Mouse (Mus musculus): ENCODE data around the gene Rnf207. TPM values are rescaled to one million over a fixed set of nuclear protein-coding genes. Genes with fewer than 3 reads are reported as not detected.

Gene Rnf207
- total and polyA plus RNA-seq, 2 experiments from 2014 or later = 5.7 to 6.6 TPM

DNA sequence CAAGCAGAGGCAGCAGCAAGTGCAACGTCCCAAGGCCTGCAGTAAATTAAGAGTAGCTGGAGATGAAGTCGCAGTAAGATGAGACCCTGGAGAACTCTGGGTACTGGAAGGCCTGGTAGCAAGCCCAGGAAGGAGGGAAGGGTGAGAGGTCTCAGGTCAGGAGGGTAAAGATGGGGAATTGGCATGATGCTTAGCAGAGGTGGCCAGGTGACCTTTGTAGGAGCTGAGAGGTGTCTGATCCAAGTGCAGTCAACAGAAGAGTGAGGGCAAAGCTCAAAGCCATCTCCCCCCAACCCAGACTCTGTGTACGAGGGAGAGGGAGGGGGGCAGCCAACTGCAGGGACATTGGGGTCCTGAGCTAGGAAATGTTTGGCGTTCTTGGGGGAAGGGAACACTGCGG lies 2.7 kb upstream of the Rnf207 start:
- no peak for TF ChIP-seq CTCF (IDR thresholded peaks at IDR 0.05; ENCODE audit: low read depth)
- no peak overlapping the region for H3K4me2 ChIP-seq (ENCODE audit: low read depth, low read length)
- no peak overlapping the region for H3K27ac ChIP-seq
- no peak overlapping the region for H3K4me3 ChIP-seq (ENCODE audit: low read length)
- 64% methylated on average over 5 of the region's 5 CpGs for WGBS
- H3K36me3 ChIP-seq (ENCODE audit: insufficient read depth, low read length) = no peaks in the 10 kb centered on the region
- ATAC-seq = no peak
- no peaks in the 10 kb centered on the region for H3K9me3 ChIP-seq (ENCODE audit: low read length)
- peaks cover 1% of the 10 kb centered on the region; the same call in 1 of the 2 replicates for H3K27me3 ChIP-seq (ENCODE audit: insufficient read depth, low read length)
- H3K4me1 ChIP-seq (ENCODE audit: insufficient read depth, low read length) = peaks cover 2% of the 10 kb centered on the region; the same call in 1 of the 2 replicates
- no peak overlapping the region for H3K9ac ChIP-seq (replicated peaks; ENCODE audit: low read length)
- no peak for DNase-seq (ENCODE audit: low spot score)

GRCm38 (mm10) chr4:152317631-152318033 lies 1.2 kb downstream of the Rnf207 start:
- no peak overlapping the region for H3K4me3 ChIP-seq (ENCODE audit: low read length)
- no peak overlapping the region for H3K9ac ChIP-seq (replicated peaks; ENCODE audit: low read length)
- 61% methylated on average over 6 of the region's 6 CpGs for WGBS
- DNase-seq (ENCODE audit: low spot score) (no peak), ATAC-seq (no peak)
- no peaks in the 10 kb centered on the region for H3K36me3 ChIP-seq (ENCODE audit: insufficient read depth, low read length)
- no peak for TF ChIP-seq CTCF (IDR thresholded peaks at IDR 0.05; ENCODE audit: low read depth)
- peaks cover 27% of the 10 kb centered on the region for H3K27me3 ChIP-seq (ENCODE audit: insufficient read depth, low read length)
- no peak overlapping the region for H3K4me2 ChIP-seq (ENCODE audit: low read depth, low read length)
- H3K4me1 ChIP-seq (ENCODE audit: insufficient read depth, low read length) = peaks cover 12% of the 10 kb centered on the region; the same call in 1 of the 2 replicates
- no peaks in the 10 kb centered on the region for H3K9me3 ChIP-seq (ENCODE audit: low read length)
- no peak overlapping the region for H3K27ac ChIP-seq

GRCm38 (mm10) chr4:152315498-152316213 lies 3.1 kb downstream of the Rnf207 start:
- Histone ChIP-seq H3K27me3 (ENCODE audit: insufficient read depth, low read length) (peaks cover 34% of the 10 kb centered on the region), H3K36me3 (ENCODE audit: insufficient read depth, low read length) (no peaks in the 10 kb centered on the region), H3K27ac (no peak overlapping the region), H3K4me1 (ENCODE audit: insufficient read depth, low read length) (peaks cover 14% of the 10 kb centered on the region; the same call in 1 of the 2 replicates), H3K4me2 (ENCODE audit: low read depth, low read length) (peak overlapping the region; percentile 53), H3K9ac (replicated peaks; ENCODE audit: low read length) (peak overlapping the region; percentile 35; the same call in 1 of the 2 replicates), H3K9me3 (ENCODE audit: low read length) (no peaks in the 10 kb centered on the region), H3K4me3 (ENCODE audit: low read length) (peak overlapping the region; percentile 34)
- TF ChIP-seq CTCF (IDR thresholded peaks at IDR 0.05; ENCODE audit: low read depth) = no peak
- under 1% methylated on average over 43 of the region's 43 CpGs for WGBS
- DNase-seq (ENCODE audit: low spot score) = peak; percentile 53
- ATAC-seq = peak; percentile 21; the same call in 1 of the 2 replicates

DNA sequence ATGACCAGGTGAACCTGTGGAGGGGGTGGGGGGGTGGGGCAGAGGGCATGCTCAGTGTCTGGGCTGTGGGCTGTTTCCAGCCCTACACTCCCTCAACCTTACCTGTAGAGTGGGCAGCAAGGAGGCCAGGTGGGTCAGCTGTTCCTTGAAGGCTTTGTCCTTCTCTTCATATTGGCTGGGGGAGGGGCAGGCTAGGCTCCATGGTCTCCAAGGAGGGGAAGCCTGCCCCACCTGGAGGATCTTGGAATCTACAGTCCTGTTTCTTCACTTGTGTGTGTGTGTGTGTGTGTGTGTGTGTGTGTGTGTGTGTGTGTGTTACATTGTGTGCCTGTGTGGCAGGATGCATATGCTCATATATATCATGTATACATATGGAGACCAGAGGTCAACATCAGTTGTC lies 4.9 kb downstream of the Rnf207 start:
- DNase-seq (ENCODE audit: low spot score) = peak; percentile 77
- Histone ChIP-seq H3K4me3 (ENCODE audit: low read length) (peak overlapping the region; percentile 37; the same call in 1 of the 2 replicates), H3K4me1 (ENCODE audit: insufficient read depth, low read length) (peaks cover 14% of the 10 kb centered on the region; the same call in 1 of the 2 replicates), H3K27me3 (ENCODE audit: insufficient read depth, low read length) (peaks cover 34% of the 10 kb centered on the region), H3K4me2 (ENCODE audit: low read depth, low read length) (peak overlapping the region; percentile 63), H3K9ac (replicated peaks; ENCODE audit: low read length) (0 out of 2 replicates have a peak overlapping the region, but pooled peaks have one; percentile 22), H3K27ac (no peak overlapping the region), H3K36me3 (ENCODE audit: insufficient read depth, low read length) (no peaks in the 10 kb centered on the region), H3K9me3 (ENCODE audit: low read length) (no peaks in the 10 kb centered on the region)
- TF ChIP-seq CTCF (IDR thresholded peaks at IDR 0.05; ENCODE audit: low read depth) = peak; percentile 66
- ATAC-seq = peak; percentile 59

GRCm38 (mm10) chr4:152313211-152313632 lies 5.6 kb downstream of the Rnf207 start:
- WGBS = under 1% methylated on average over 29 of the region's 29 CpGs

GRCm38 (mm10) chr4:152312186-152312585 lies 6.6 kb downstream of the Rnf207 start:
- Histone ChIP-seq H3K36me3 (ENCODE audit: insufficient read depth, low read length) (no peaks in the 10 kb centered on the region), H3K4me2 (ENCODE audit: low read depth, low read length) (peak overlapping the region; percentile 63), H3K27me3 (ENCODE audit: insufficient read depth, low read length) (peaks cover 34% of the 10 kb centered on the region), H3K4me1 (ENCODE audit: insufficient read depth, low read length) (peaks cover 14% of the 10 kb centered on the region; the same call in 1 of the 2 replicates), H3K9ac (replicated peaks; ENCODE audit: low read length) (0 out of 2 replicates have a peak overlapping the region, but pooled peaks have one; percentile 22), H3K4me3 (ENCODE audit: low read length) (peak overlapping the region; percentile 37), H3K27ac (no peak overlapping the region), H3K9me3 (ENCODE audit: low read length) (no peaks in the 10 kb centered on the region)
- ATAC-seq = no peak
- WGBS = 5% methylated on average over 14 of the region's 14 CpGs
- no peak for DNase-seq (ENCODE audit: low spot score)
- no peak for TF ChIP-seq CTCF (IDR thresholded peaks at IDR 0.05; ENCODE audit: low read depth)

More at GRCm38 (mm10) chr4:152313211-152313632, 5.6 kb downstream of the Rnf207 start:
- no peaks in the 10 kb centered on the region for H3K9me3 ChIP-seq (ENCODE audit: low read length)
- peak overlapping the region; percentile 11; the same call in 1 of the 2 replicates for H3K27ac ChIP-seq
- DNase-seq (ENCODE audit: low spot score) (peak; percentile 65), ATAC-seq (peak; percentile 55)
- peak overlapping the region; percentile 63 for H3K4me2 ChIP-seq (ENCODE audit: low read depth, low read length)
- H3K36me3 ChIP-seq (ENCODE audit: insufficient read depth, low read length) = no peaks in the 10 kb centered on the region
- peak overlapping the region; percentile 37 for H3K4me3 ChIP-seq (ENCODE audit: low read length)
- H3K4me1 ChIP-seq (ENCODE audit: insufficient read depth, low read length) = peaks cover 14% of the 10 kb centered on the region; the same call in 1 of the 2 replicates
- TF ChIP-seq CTCF (IDR thresholded peaks at IDR 0.05; ENCODE audit: low read depth) = no peak
- peaks cover 34% of the 10 kb centered on the region for H3K27me3 ChIP-seq (ENCODE audit: insufficient read depth, low read length)
- peak overlapping the region; percentile 22 for H3K9ac ChIP-seq (replicated peaks; ENCODE audit: low read length)

All from hindbrain, postnatal 0 days (tissue).